Mouse (Mus musculus) thymus, adult 2 months (tissue): ENCODE measurements around the gene Krt81. TPM values are rescaled to one million over a fixed set of nuclear protein-coding genes. Genes with fewer than 3 reads are reported as not detected.

Experiments
- DNase-seq: peaks from one replicate; pipeline ENCODE4 v3.0.0; 2021
- H3K27ac ChIP-seq: fragments of 200-500 bp; 2 replicates; pipeline ENCODE4 v1.5.1; 2012; ENCODE audit warnings: low read length, control low read depth; ENCODE audit not compliant: control insufficient read depth, insufficient read depth
- H3K27me3 ChIP-seq: fragments of 200-500 bp; 2 replicates; pipeline ENCODE4 v1.6.1; 2012; ENCODE audit warnings: mild to moderate bottlenecking, low read length, moderate library complexity, mixed read lengths; ENCODE audit not compliant: control insufficient read depth, insufficient read depth
- H3K36me3 ChIP-seq: fragments of 200-500 bp; 2 replicates; pipeline ENCODE4 v1.6.1; 2012; ENCODE audit warnings: mild to moderate bottlenecking, low read length, moderate library complexity; ENCODE audit not compliant: control insufficient read depth, insufficient read depth
- H3K4me1 ChIP-seq: fragments of 200-500 bp; replicated peaks from 2 replicates; pipeline ENCODE4 v1.6.1; 2012; ENCODE audit warnings: low read length; ENCODE audit not compliant: control insufficient read depth, insufficient read depth
- H3K4me3 ChIP-seq: fragments of 200-500 bp; 2 replicates; pipeline ENCODE4 v1.5.1; 2012; ENCODE audit warnings: mild to moderate bottlenecking, low read length, control low read depth, moderate library complexity; ENCODE audit not compliant: control insufficient read depth, insufficient read depth
- CTCF ChIP-seq: fragments of 200-500 bp; IDR thresholded peaks from 2 replicates; pipeline ENCODE4 v1.5.1; 2012; ENCODE audit warnings: mild to moderate bottlenecking, control low read depth, low read length, moderate library complexity, borderline replicate concordance; ENCODE audit not compliant: control insufficient read depth, poor library complexity, insufficient read depth; ENCODE audit errors: extremely low read depth
- POLR2A ChIP-seq: fragments of 200-500 bp; IDR thresholded peaks from 2 replicates; pipeline ENCODE4 v1.6.1; 2012; ENCODE audit warnings: mild to moderate bottlenecking, low read length, control low read depth, moderate library complexity; ENCODE audit not compliant: control insufficient read depth, poor library complexity, insufficient read depth; ENCODE audit errors: extremely low read depth
- WGBS: fragments of 180-500 bp; shearing (Covaris S2); methylation state at CpG from one replicate; pipeline ENCODE4 v1.1.7; 2018; 5-methylcytosine and 5-hydroxymethylcytosine counted together
- polyA plus RNA-seq: library from polyadenylated mRNA; depleted of rRNA; stranded (reverse); fragments of >200 nt; gene quantifications from 2 replicates; pipeline ENCODE4 v1.2.3, GENCODE M21; 2012; rRNA removed

Krt81 gene
- polyA plus RNA-seq, 1 experiment = 0.66 TPM

- no peak for TF ChIP-seq POLR2A
- DNase-seq = no peak
- H3K4me1 ChIP-seq = no peaks in the 10 kb centered on the region
- H3K27me3 ChIP-seq = no peaks in the 10 kb centered on the region
- H3K27ac ChIP-seq = no peak overlapping the region
- 13% methylated on average over 5 of the region's 5 CpGs for WGBS
- H3K36me3 ChIP-seq = no peaks in the 10 kb centered on the region
- no peak overlapping the region for H3K4me3 ChIP-seq
Measured at GRCm38 (mm10) chr15:101424914-101425313, 38.6 kb downstream of the Krt81 start.

- H3K36me3 ChIP-seq = no peaks in the 10 kb centered on the region
- no peak overlapping the region for H3K4me3 ChIP-seq
- TF ChIP-seq CTCF (no peak), POLR2A (no peak)
- H3K27ac ChIP-seq = no peak overlapping the region
- no peaks in the 10 kb centered on the region for H3K27me3 ChIP-seq
- no peaks in the 10 kb centered on the region for H3K4me1 ChIP-seq
- DNase-seq = no peak
- 81% methylated on average over 6 of the region's 6 CpGs for WGBS
Measured at GRCm38 (mm10) chr15:101420903-101421302, 42.6 kb downstream of the Krt81 start.

GRCm38 (mm10) chr15:101418950-101419349 lies 44.6 kb downstream of the Krt81 start:
- DNase-seq = no peak
- TF ChIP-seq CTCF (no peak), POLR2A (no peak)
- Histone ChIP-seq H3K36me3 (no peaks in the 10 kb centered on the region), H3K27me3 (no peaks in the 10 kb centered on the region), H3K4me3 (no peak overlapping the region), H3K27ac (no peak overlapping the region), H3K4me1 (peaks cover 7% of the 10 kb centered on the region; the same call in 1 of the 2 replicates)
- 70% methylated on average over 4 of the region's 4 CpGs for WGBS

GRCm38 (mm10) chr15:101414807-101415565 lies 48.6 kb downstream of the Krt81 start:
- Histone ChIP-seq H3K4me1 (peaks cover 7% of the 10 kb centered on the region; the same call in 1 of the 2 replicates), H3K36me3 (no peaks in the 10 kb centered on the region), H3K4me3 (no peak overlapping the region), H3K27ac (no peak overlapping the region), H3K27me3 (no peaks in the 10 kb centered on the region)
- TF ChIP-seq CTCF = no peak
- no peak for TF ChIP-seq POLR2A
- 57% methylated on average over 11 of the region's 11 CpGs for WGBS
- no peak for DNase-seq

GRCm38 (mm10) chr15:101413916-101414635 lies 49.5 kb downstream of the Krt81 start:
- H3K4me1 ChIP-seq = peaks cover 7% of the 10 kb centered on the region; the same call in 1 of the 2 replicates
- no peak for DNase-seq
- no peak overlapping the region for H3K4me3 ChIP-seq
- TF ChIP-seq POLR2A = no peak
- H3K27me3 ChIP-seq = no peaks in the 10 kb centered on the region
- H3K27ac ChIP-seq = no peak overlapping the region
- 56% methylated on average over 7 of the region's 7 CpGs for WGBS
- no peaks in the 10 kb centered on the region for H3K36me3 ChIP-seq

- peaks cover 7% of the 10 kb centered on the region; the same call in 1 of the 2 replicates for H3K4me1 ChIP-seq
- H3K4me3 ChIP-seq = 0 out of 2 replicates have a peak overlapping the region, but pooled peaks have one; percentile 10
- WGBS = 96% methylated on average over 31 of the region's 31 CpGs
- no peaks in the 10 kb centered on the region for H3K36me3 ChIP-seq
- no peak for DNase-seq
- H3K27me3 ChIP-seq = no peaks in the 10 kb centered on the region
- no peak overlapping the region for H3K27ac ChIP-seq
- TF ChIP-seq CTCF (no peak), POLR2A (no peak)
Measured at GRCm38 (mm10) chr15:101412188-101412587, 51.4 kb downstream of the Krt81 start.

GRCm38 (mm10) chr15:101410775-101411174 lies 52.8 kb downstream of the Krt81 start, which contains the start of gene Krt7:
Gene Krt7, plus strand, starts transcription at chr15:101411043.
- WGBS = 12% methylated on average over 2 of the region's 2 CpGs
- Histone ChIP-seq H3K4me1 (peaks cover 7% of the 10 kb centered on the region; the same call in 1 of the 2 replicates), H3K4me3 (no peak within 1 kb of the TSS), H3K27me3 (no peaks in the 10 kb centered on the region), H3K27ac (no peak within 1 kb of the TSS), H3K36me3 (no peaks in the 10 kb centered on the region)
- no peak for TF ChIP-seq POLR2A
- TF ChIP-seq CTCF = no peak
- DNase-seq = no peak

Other genes with a start within 250 kb of the Krt81 start
- gene Grasp, start 239.6 kb downstream of the Krt81 start, polyA plus RNA-seq = 10.2 and 15.4 TPM in 2 replicates
- 164 TPM in 2 replicates for gene Nr4a1, start 209.5 kb downstream of the Krt81 start, polyA plus RNA-seq
- 68.5 and 75.2 TPM in 2 replicates for gene Atg101, start 179.5 kb downstream of the Krt81 start, polyA plus RNA-seq
- 0.55 and 0.88 TPM in 2 replicates for gene 6030408B16Rik, start 170.5 kb downstream of the Krt81 start, polyA plus RNA-seq
- 3.1 and 3.8 TPM in 2 replicates for gene Krt80, start 93.6 kb downstream of the Krt81 start, polyA plus RNA-seq
- 20.8 and 28.3 TPM in 2 replicates for gene Krt7, start 52.7 kb downstream of the Krt81 start, polyA plus RNA-seq
- gene Krt87, start 24.9 kb downstream of the Krt81 start, polyA plus RNA-seq = 0.57 and 0.77 TPM in 2 replicates
- gene Krt88, start 16.0 kb downstream of the Krt81 start, polyA plus RNA-seq = not detected in 2 replicates
- 0.18 and 0.35 TPM in 2 replicates for gene Krt86, start 9.7 kb upstream of the Krt81 start, polyA plus RNA-seq
- gene Krt83, start 27.8 kb upstream of the Krt81 start, polyA plus RNA-seq = 0.92 and 1.8 TPM in 2 replicates
- 0.17 and 0.24 TPM in 2 replicates for gene Gm49425, start 53.5 kb upstream of the Krt81 start, polyA plus RNA-seq
- gene Krt84, start 69.1 kb upstream of the Krt81 start, polyA plus RNA-seq = 2.2 and 2.9 TPM in 2 replicates
- 0.05 and 0.13 TPM in 2 replicates for gene Krt82, start 86.9 kb upstream of the Krt81 start, polyA plus RNA-seq
- 0.09 and 0.16 TPM in 2 replicates for gene Krt90, start 99.2 kb upstream of the Krt81 start, polyA plus RNA-seq
- 0.49 and 0.82 TPM in 2 replicates for gene Krt75, start 110.2 kb upstream of the Krt81 start, polyA plus RNA-seq
- gene Gm5414, start 164.4 kb upstream of the Krt81 start, polyA plus RNA-seq = not detected in 2 replicates
- gene Gm5478, start 183.6 kb upstream of the Krt81 start, polyA plus RNA-seq = not detected in 2 replicates
- gene Krt6b, start 216.5 kb upstream of the Krt81 start, polyA plus RNA-seq = 0.68 and 1.1 TPM in 2 replicates
- gene Krt6a, start 230.6 kb upstream of the Krt81 start, polyA plus RNA-seq = 2.3 and 2.4 TPM in 2 replicates
- gene Krt5, start 249.1 kb upstream of the Krt81 start, polyA plus RNA-seq = 154 and 184 TPM in 2 replicates